Mouse (Mus musculus) frontal cortex, postnatal 25 days (tissue): ENCODE results near the gene Ing3.

Source experiments
- DNase-seq, 2 experiments: peaks; one replicate each; pipeline ENCODE4 v3.0.0; 2022; ENCODE audit warnings: low spot score in 2 of 2

Gene Ing3

DNA sequence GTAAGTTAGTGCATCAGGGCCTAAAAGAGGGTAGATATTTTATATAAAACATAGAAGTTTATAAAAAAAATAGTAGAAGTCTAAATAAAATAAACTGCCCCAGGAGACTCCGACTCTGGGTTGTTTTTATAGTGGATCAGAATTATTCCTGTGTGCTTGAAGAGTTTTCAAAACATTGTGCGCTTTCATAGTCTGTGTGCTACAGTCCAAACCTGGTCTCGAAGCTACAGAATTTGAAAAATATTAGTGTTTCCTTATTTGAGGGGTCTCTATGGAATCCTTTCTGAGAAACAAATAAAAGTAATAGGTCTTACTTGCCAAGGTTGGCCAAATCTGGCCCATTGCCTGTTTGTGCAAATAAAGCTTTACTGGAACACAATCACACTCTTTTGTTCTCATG is 71.9 kb downstream of the Ing3 start:
- no peak for DNase-seq

DNA sequence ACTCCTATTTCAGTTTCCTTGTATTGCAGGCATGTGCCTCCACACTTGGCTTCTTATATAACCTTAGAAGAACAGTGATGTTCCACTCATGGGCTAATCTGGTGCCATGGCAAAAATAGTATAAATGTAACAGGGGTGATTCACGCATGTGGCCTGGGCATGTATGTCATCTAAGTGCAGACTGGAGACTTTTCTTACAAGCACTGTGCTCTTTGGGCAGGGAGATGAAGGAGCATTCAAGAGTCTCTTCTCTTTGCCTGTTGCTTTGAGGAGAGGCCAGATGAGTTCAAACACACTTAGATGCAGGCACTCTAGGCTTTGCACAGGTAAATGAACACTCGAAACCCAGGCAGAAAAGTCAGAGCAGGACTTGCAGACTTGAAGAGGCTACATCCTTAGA is 74.8 kb downstream of the Ing3 start:
- DNase-seq, result no peak
